Mouse (Mus musculus): Measurements from ENCODE around the gene Oxnad1. TPM values are rescaled to one million over a fixed set of nuclear protein-coding genes. Genes with fewer than 3 reads are reported as not detected.
"Not testable (repeated sequence)": the region's sequence is repeated elsewhere in the genome, so short reads cannot be mapped to it uniquely, and the experiment has no call there.

Gene Oxnad1
- polyA plus RNA-seq, 1 experiment from 2014 or later: 36.9 TPM

GRCm38 (mm10) chr14:32103556-32103955 is 18.4 kb downstream of the Oxnad1 start:
- no peak for ATAC-seq (ENCODE audit: low FRiP score, low TSS enrichment)

GRCm38 (mm10) chr14:32105663-32106062 is 20.5 kb downstream of the Oxnad1 start:
- peaks cover 22% of the 10 kb centered on the region for H3K36me3 ChIP-seq (ENCODE audit: insufficient read depth, low read length)
- no peak overlapping the region for H3K4me3 ChIP-seq (ENCODE audit: low read length)
- ATAC-seq (ENCODE audit: low FRiP score, low TSS enrichment): peak; percentile 54
- no peaks in the 10 kb centered on the region for H3K4me1 ChIP-seq (ENCODE audit: insufficient read depth, low read length)
- 0 out of 2 replicates have a peak overlapping the region, but pooled peaks have one; percentile 43 for H3K27ac ChIP-seq (ENCODE audit: low read length)
- WGBS: 49% methylated on average over 7 of the region's 7 CpGs
- H3K9ac ChIP-seq (replicated peaks; ENCODE audit: low read length): no peak overlapping the region
- no peak overlapping the region for H3K4me2 ChIP-seq (replicated peaks; ENCODE audit: low read depth, low read length)
- no peaks in the 10 kb centered on the region for H3K27me3 ChIP-seq (ENCODE audit: insufficient read depth, low read length)
- H3K9me3 ChIP-seq (ENCODE audit: low read length): no peaks in the 10 kb centered on the region

More at GRCm38 (mm10) chr14:32103556-32103955, 18.4 kb downstream of the Oxnad1 start:
- H3K4me1 ChIP-seq (ENCODE audit: insufficient read depth, low read length): no peaks in the 10 kb centered on the region
- no peak overlapping the region for H3K4me2 ChIP-seq (replicated peaks; ENCODE audit: low read depth, low read length)
- H3K27ac ChIP-seq (ENCODE audit: low read length): no peak overlapping the region
- no peaks in the 10 kb centered on the region for H3K27me3 ChIP-seq (ENCODE audit: insufficient read depth, low read length)
- WGBS: 92% methylated on average over 4 of the region's 4 CpGs
- no peak overlapping the region for H3K4me3 ChIP-seq (ENCODE audit: low read length)
- no peaks in the 10 kb centered on the region for H3K9me3 ChIP-seq (ENCODE audit: low read length)
- peaks cover 43% of the 10 kb centered on the region for H3K36me3 ChIP-seq (ENCODE audit: insufficient read depth, low read length)
- H3K9ac ChIP-seq (replicated peaks; ENCODE audit: low read length): no peak overlapping the region

GRCm38 (mm10) chr14:32106911-32107310 is 21.7 kb downstream of the Oxnad1 start:
- H3K9ac ChIP-seq (replicated peaks; ENCODE audit: low read length): no peak overlapping the region
- WGBS: 88% methylated on average over 4 of the region's 4 CpGs
- no peak overlapping the region for H3K4me2 ChIP-seq (replicated peaks; ENCODE audit: low read depth, low read length)
- ATAC-seq (ENCODE audit: low FRiP score, low TSS enrichment): no peak
- 0 out of 2 replicates have a peak, but pooled peaks cover 4% of the 10 kb centered on the region for H3K9me3 ChIP-seq (ENCODE audit: low read length)
- no peaks in the 10 kb centered on the region for H3K27me3 ChIP-seq (ENCODE audit: insufficient read depth, low read length)
- H3K4me3 ChIP-seq (ENCODE audit: low read length): no peak overlapping the region
- no peaks in the 10 kb centered on the region for H3K4me1 ChIP-seq (ENCODE audit: insufficient read depth, low read length)
- H3K27ac ChIP-seq (ENCODE audit: low read length): no peak overlapping the region
- H3K36me3 ChIP-seq (ENCODE audit: insufficient read depth, low read length): peaks cover 16% of the 10 kb centered on the region

- H3K9ac ChIP-seq (replicated peaks; ENCODE audit: low read length); H3K27me3 ChIP-seq (ENCODE audit: insufficient read depth, low read length); H3K4me1 ChIP-seq (ENCODE audit: insufficient read depth, low read length); H3K4me2 ChIP-seq (replicated peaks; ENCODE audit: low read depth, low read length); H3K36me3 ChIP-seq (ENCODE audit: insufficient read depth, low read length); H3K9me3 ChIP-seq (ENCODE audit: low read length); H3K4me3 ChIP-seq (ENCODE audit: low read length); H3K27ac ChIP-seq (ENCODE audit: low read length); ATAC-seq (ENCODE audit: low FRiP score, low TSS enrichment): not testable (repeated sequence)
- WGBS: 92% methylated on average over 10 of the region's 10 CpGs
Measured at GRCm38 (mm10) chr14:32112124-32112523, 26.9 kb downstream of the Oxnad1 start.

GRCm38 (mm10) chr14:32120940-32121919 is 36.1 kb downstream of the Oxnad1 start:
- Histone ChIP-seq H3K9ac (replicated peaks; ENCODE audit: low read length) (no peak overlapping the region), H3K4me1 (ENCODE audit: insufficient read depth, low read length) (no peaks in the 10 kb centered on the region), H3K27me3 (ENCODE audit: insufficient read depth, low read length) (no peaks in the 10 kb centered on the region), H3K27ac (ENCODE audit: low read length) (peak overlapping the region; percentile 1; the same call in 1 of the 2 replicates), H3K4me3 (ENCODE audit: low read length) (no peak overlapping the region), H3K4me2 (replicated peaks; ENCODE audit: low read depth, low read length) (no peak overlapping the region), H3K9me3 (ENCODE audit: low read length) (no peaks in the 10 kb centered on the region), H3K36me3 (ENCODE audit: insufficient read depth, low read length) (no peaks in the 10 kb centered on the region)
- WGBS: 24% methylated on average over 11 of the region's 11 CpGs
- ATAC-seq (ENCODE audit: low FRiP score, low TSS enrichment): 0 out of 2 replicates have a peak, but pooled peaks have one; percentile 51

DNA sequence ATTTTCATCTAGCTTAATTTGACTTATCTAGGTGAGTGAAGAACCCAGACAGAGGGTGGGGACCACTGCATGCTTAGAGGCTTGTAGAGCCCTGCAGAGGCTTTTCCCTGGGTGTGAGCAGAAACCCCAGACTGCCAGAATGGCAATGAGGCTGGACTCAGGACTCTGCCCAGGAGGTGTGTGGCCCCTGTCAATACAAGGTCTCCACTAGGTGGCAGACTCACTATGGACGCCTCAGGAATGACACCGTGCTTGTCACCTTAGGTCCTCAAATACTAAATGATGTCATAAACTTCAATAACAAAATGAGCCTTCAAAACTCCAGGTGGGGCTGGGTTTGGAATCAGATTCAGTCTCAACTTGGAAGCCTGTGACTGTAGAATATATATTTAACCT is 36.7 kb downstream of the Oxnad1 start:
- Histone ChIP-seq H3K27me3 (ENCODE audit: insufficient read depth, low read length) (no peaks in the 10 kb centered on the region), H3K4me3 (ENCODE audit: low read length) (no peak overlapping the region), H3K9ac (replicated peaks; ENCODE audit: low read length) (no peak overlapping the region), H3K9me3 (ENCODE audit: low read length) (no peaks in the 10 kb centered on the region), H3K4me1 (ENCODE audit: insufficient read depth, low read length) (no peaks in the 10 kb centered on the region), H3K27ac (ENCODE audit: low read length) (0 out of 2 replicates have a peak overlapping the region, but pooled peaks have one; percentile 1), H3K4me2 (replicated peaks; ENCODE audit: low read depth, low read length) (no peak overlapping the region), H3K36me3 (ENCODE audit: insufficient read depth, low read length) (no peaks in the 10 kb centered on the region)
- no peak for ATAC-seq (ENCODE audit: low FRiP score, low TSS enrichment)
- 46% methylated on average over 2 of the region's 2 CpGs for WGBS

GRCm38 (mm10) chr14:32124261-32124660 is 39.1 kb downstream of the Oxnad1 start:
- no peaks in the 10 kb centered on the region for H3K9me3 ChIP-seq (ENCODE audit: low read length)
- H3K27ac ChIP-seq (ENCODE audit: low read length): no peak overlapping the region
- ATAC-seq (ENCODE audit: low FRiP score, low TSS enrichment): no peak
- 63% methylated on average over 3 of the region's 3 CpGs for WGBS
- H3K4me1 ChIP-seq (ENCODE audit: insufficient read depth, low read length): no peaks in the 10 kb centered on the region
- H3K9ac ChIP-seq (replicated peaks; ENCODE audit: low read length): no peak overlapping the region
- no peaks in the 10 kb centered on the region for H3K36me3 ChIP-seq (ENCODE audit: insufficient read depth, low read length)
- H3K4me2 ChIP-seq (replicated peaks; ENCODE audit: low read depth, low read length): no peak overlapping the region
- no peak overlapping the region for H3K4me3 ChIP-seq (ENCODE audit: low read length)
- H3K27me3 ChIP-seq (ENCODE audit: insufficient read depth, low read length): no peaks in the 10 kb centered on the region

DNA sequence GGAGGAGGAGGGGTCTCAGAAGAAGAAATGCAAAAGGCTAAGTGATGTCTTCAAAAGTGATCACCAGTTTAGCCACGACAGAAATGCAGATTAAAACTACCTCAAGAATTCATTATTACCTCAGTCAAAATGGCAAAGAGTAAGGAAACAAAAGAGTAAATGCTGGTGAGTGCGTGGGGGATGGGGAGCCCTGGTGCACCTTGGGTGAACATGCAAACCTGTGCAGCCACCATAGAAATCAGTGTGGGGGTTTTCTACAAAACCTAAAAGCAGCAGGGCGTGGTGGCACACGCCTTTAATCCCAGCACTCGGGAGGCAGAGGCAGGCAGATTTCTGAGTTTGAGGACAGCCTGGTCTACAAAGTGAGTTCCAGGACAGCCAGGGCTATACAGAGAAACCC is 40.1 kb downstream of the Oxnad1 start:
- not testable (repeated sequence) for H3K9me3 ChIP-seq (ENCODE audit: low read length); H3K4me1 ChIP-seq (ENCODE audit: insufficient read depth, low read length); ATAC-seq (ENCODE audit: low FRiP score, low TSS enrichment); H3K4me2 ChIP-seq (replicated peaks; ENCODE audit: low read depth, low read length); H3K4me3 ChIP-seq (ENCODE audit: low read length); H3K27ac ChIP-seq (ENCODE audit: low read length); H3K9ac ChIP-seq (replicated peaks; ENCODE audit: low read length); H3K36me3 ChIP-seq (ENCODE audit: insufficient read depth, low read length); H3K27me3 ChIP-seq (ENCODE audit: insufficient read depth, low read length)
- 91% methylated on average over 5 of the region's 5 CpGs for WGBS

- Histone ChIP-seq H3K4me1 (ENCODE audit: insufficient read depth, low read length) (no peaks in the 10 kb centered on the region), H3K36me3 (ENCODE audit: insufficient read depth, low read length) (no peaks in the 10 kb centered on the region), H3K9me3 (ENCODE audit: low read length) (no peaks in the 10 kb centered on the region), H3K9ac (replicated peaks; ENCODE audit: low read length) (no peak overlapping the region), H3K27me3 (ENCODE audit: insufficient read depth, low read length) (no peaks in the 10 kb centered on the region), H3K4me3 (ENCODE audit: low read length) (no peak overlapping the region), H3K27ac (ENCODE audit: low read length) (no peak overlapping the region), H3K4me2 (replicated peaks; ENCODE audit: low read depth, low read length) (no peak overlapping the region)
- ATAC-seq (ENCODE audit: low FRiP score, low TSS enrichment): no peak
- 79% methylated on average over 5 of the region's 5 CpGs for WGBS
Measured at GRCm38 (mm10) chr14:32128409-32128808, 43.2 kb downstream of the Oxnad1 start.

DNA sequence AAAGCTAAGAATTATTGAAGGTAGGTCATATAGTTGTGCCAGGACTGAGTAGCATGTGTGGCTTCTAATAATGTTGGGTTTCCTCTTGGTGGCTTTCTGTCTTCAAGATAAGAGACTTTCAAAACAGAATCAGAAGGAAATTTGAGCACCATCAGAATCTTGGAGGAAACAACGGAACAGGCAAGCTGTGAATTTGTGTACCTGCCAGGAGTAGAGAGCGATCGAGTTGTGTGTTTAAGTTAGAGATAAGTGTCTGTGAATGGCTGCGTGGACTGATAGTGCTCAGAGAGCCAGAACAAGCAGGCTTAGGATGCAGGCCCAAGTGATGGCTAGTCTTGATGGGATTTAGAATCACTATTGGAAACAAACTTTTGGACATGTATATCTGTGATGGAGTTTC is 46.7 kb downstream of the Oxnad1 start:
- H3K27ac ChIP-seq (ENCODE audit: low read length): no peak overlapping the region
- no peaks in the 10 kb centered on the region for H3K9me3 ChIP-seq (ENCODE audit: low read length)
- no peaks in the 10 kb centered on the region for H3K36me3 ChIP-seq (ENCODE audit: insufficient read depth, low read length)
- 76% methylated on average over 4 of the region's 4 CpGs for WGBS
- H3K4me3 ChIP-seq (ENCODE audit: low read length): no peak overlapping the region
- no peaks in the 10 kb centered on the region for H3K4me1 ChIP-seq (ENCODE audit: insufficient read depth, low read length)
- no peak for ATAC-seq (ENCODE audit: low FRiP score, low TSS enrichment)
- no peak overlapping the region for H3K9ac ChIP-seq (replicated peaks; ENCODE audit: low read length)
- no peak overlapping the region for H3K4me2 ChIP-seq (replicated peaks; ENCODE audit: low read depth, low read length)
- no peaks in the 10 kb centered on the region for H3K27me3 ChIP-seq (ENCODE audit: insufficient read depth, low read length)

All from kidney, embryonic 16.5 days (tissue).